Mouse (Mus musculus): ENCODE results near the gene Slc22a17.

- TF ChIP-seq CTCF (IDR thresholded peaks at IDR 0.05; ENCODE audit: extremely low read depth, insufficient read length, insufficient replicate concordance, low read depth, low read length): no peak
- no peak for TF ChIP-seq POLR2A (IDR thresholded peaks at IDR 0.05; ENCODE audit: low read depth, low read length)
Measured at GRCm38 (mm10) chr14:54892200-54892599, 20.7 kb downstream of the Slc22a17 start, which contains the start of gene Pabpn1.
